Mouse (Mus musculus) ES-Bruce4 (cell line): ENCODE data around the gene Gpr83.

ENCODE experiments used
- CTCF ChIP-seq: IDR thresholded peaks from one replicate; pipeline ENCODE4 v1.8.1; 2011; ENCODE audit warnings: low read depth, low read length
- POLR2A ChIP-seq: IDR thresholded peaks from one replicate; pipeline ENCODE4 v1.8.1; 2011; ENCODE audit warnings: low read length; ENCODE audit not compliant: insufficient read depth

DNA sequence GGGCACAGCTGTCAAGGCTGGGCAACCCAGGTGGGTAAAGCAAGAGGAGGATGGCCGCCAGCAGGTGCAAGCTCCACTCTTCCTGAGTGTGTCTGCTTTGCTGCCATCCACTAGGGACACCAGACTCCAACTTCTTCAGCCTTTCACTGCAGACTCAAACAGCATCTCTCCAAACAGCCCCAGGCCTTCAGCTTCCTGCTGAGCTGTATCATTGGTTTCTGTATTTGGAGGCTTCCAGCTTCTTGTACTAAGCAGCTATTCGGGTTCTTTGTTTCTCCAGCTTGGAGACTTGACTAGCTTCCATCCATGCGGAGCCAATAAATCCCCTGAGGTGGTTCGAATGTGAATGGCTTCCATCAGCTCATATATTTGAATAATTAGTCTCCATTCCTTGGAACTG is 5.4 kb upstream of the Gpr83 start:
- no peak for TF ChIP-seq CTCF
- TF ChIP-seq POLR2A: no peak
